Mouse (Mus musculus) lung, adult 2 months (tissue): ENCODE measurements around the gene Pold4.

Experiments
- CTCF ChIP-seq: fragments of 200-500 bp; IDR thresholded peaks from 2 replicates; pipeline ENCODE4 v1.5.1; 2011; ENCODE audit warnings: mild to moderate bottlenecking, low read length, control low read depth; ENCODE audit not compliant: insufficient read depth
- POLR2A ChIP-seq: fragments of 200-500 bp; IDR thresholded peaks from 2 replicates; pipeline ENCODE4 v1.6.1; 2011; ENCODE audit warnings: low read depth, mild to moderate bottlenecking, control low read depth, low read length, borderline replicate concordance; ENCODE audit errors: extremely low read depth

GRCm38 (mm10) chr19:4218784-4219183, 12.9 kb upstream of the Pold4 start:
- no peak for TF ChIP-seq POLR2A
- no peak for TF ChIP-seq CTCF
